Mouse (Mus musculus) retina, embryonic 14.5 days (tissue): ENCODE data around the gene Rabep1.
"Not testable (repeated sequence)": the region's sequence is repeated elsewhere in the genome, so short reads cannot be mapped to it uniquely, and the experiment has no call there.

Experiments used
- DNase-seq: peaks from one replicate; pipeline ENCODE4 v3.0.0-alpha.2; 2015; ENCODE audit warnings: low spot score

The Rabep1 gene

DNA sequence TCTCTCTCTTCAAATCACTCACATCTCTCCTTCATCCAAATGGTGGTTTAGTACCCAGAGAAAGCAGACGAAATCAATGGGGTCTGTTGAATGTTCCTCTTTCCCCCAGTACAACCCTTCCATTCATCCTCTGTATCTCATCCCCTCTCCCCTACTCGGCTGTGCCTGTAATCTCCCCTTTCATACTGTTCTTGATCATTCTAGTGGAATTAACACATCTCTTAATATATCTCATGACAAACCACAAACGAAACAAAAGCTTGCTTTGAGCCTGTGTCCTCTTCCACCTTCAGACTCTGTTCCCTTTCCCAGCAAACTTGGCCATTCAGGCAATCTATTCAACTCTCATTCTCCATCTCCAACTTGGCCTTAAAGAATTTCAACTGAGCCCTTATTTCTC lies 13.4 kb upstream of the Rabep1 start:
- no peak for DNase-seq

DNA sequence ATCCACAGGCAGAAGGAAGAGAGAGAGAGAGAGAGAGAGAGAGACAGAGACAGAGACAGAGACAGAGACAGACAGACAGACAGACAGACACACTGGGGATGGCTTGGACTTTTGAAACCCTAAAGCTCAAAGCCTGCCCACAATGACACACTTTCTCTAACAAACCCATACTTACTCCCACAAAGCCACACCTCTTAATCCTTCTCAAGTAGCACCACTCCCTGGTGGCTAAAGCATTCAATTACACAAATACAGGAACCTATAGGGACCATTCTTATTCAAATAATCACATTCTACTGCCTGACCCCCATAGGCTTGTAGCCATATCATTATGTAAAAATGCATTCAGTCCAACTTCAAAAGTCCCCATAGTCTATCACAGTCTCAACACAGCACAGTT lies 11.2 kb upstream of the Rabep1 start:
- DNase-seq: no peak

DNA sequence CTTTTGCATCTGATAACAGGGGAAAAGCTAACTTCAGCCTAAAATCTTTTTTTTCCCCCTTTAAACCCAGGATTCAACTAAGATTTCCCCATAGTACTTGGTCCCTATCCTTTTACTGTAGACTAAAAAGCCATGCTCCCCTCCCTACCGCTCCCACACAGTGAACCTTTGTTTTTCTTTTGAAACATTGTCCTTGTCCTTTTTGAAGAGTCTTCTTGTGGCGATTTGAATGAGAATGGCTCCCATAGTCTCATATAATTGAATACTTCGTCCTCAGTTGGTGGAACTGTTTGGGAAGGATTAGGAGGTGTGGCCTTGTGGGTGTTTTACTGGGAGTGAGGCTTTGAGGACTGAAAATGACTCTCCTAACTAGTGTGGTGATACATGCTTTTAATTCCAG lies 10.7 kb upstream of the Rabep1 start:
- no peak for DNase-seq

DNA sequence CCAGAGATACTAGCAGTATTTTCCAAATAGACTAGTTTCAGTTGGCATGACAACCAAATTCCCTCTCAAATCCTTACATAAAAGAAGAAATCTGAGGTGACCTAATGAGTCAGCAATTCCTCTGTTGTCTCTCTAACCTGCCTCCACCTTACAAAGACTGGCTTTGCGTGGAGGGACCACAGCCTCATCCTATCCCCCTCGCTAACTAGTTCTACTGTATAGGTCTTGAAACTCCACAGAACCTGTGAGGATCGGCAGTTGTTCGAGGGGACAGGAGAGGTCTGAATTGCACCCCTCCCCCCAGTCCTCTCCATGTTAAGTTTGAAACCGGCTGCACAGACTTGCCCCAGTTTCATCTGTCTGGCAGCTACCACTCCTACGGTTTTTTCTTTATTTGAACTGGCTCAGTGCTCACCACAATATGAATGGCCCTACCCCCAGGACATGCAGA lies 9.2 kb upstream of the Rabep1 start:
- DNase-seq: no peak

DNA sequence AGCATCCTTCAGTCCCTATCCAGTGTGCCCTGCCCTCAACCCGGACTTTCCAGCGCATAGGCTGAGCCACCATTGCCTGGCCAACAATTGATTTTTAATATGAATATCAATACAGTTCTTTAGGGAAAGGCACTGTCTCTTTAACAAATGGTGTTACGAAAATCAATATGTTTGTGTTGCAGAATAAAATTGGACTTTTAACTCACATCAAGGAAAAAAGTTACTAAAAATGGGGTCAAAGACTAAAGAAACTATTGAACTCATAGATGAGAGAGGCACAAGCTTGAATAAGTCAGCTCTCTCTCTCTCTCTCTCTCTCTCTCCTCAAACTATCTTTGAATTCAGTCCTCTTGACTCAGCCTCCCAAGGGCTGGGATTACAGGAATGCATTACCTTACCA lies 7.5 kb upstream of the Rabep1 start:
- DNase-seq: no peak

DNA sequence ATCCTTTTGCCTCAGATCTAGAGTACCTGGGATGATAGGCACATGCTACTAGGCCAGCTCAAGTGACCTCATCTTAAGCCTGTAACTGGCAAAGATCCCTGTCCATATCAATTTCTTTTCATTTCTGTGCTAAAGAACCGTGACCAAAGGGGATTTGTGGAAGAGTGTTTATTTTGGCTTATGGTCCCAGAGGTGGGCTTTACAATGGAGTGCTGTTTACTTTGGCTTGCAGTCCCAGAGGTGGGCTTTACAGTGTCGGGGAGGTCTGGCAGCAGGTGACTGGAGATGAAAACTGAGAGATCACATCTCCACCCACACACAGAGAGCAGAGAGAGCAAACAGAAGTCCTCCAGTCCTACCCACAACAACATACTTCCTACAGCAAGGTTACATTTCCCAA lies 6.0 kb upstream of the Rabep1 start:
- no peak for DNase-seq

DNA sequence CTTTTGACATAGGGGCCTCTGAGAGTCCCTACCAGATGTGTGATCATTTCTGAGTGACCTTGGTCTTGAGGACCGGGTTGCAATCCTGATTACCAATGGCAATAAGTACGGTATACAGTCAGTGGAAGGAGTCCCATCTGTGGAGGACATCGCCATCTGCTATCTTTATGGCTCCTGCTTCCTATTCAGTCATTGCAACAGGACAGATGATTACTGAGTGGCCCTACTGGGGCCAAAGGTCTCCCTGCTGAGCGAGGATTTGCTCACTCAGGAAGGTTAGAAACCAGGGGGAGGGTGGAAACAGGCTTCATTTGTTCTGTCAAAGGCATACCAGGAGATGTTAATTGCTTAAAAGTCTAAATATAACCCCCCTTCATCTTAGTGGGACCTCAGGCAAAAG lies 1.6 kb upstream of the Rabep1 start:
- DNase-seq: no peak

DNA sequence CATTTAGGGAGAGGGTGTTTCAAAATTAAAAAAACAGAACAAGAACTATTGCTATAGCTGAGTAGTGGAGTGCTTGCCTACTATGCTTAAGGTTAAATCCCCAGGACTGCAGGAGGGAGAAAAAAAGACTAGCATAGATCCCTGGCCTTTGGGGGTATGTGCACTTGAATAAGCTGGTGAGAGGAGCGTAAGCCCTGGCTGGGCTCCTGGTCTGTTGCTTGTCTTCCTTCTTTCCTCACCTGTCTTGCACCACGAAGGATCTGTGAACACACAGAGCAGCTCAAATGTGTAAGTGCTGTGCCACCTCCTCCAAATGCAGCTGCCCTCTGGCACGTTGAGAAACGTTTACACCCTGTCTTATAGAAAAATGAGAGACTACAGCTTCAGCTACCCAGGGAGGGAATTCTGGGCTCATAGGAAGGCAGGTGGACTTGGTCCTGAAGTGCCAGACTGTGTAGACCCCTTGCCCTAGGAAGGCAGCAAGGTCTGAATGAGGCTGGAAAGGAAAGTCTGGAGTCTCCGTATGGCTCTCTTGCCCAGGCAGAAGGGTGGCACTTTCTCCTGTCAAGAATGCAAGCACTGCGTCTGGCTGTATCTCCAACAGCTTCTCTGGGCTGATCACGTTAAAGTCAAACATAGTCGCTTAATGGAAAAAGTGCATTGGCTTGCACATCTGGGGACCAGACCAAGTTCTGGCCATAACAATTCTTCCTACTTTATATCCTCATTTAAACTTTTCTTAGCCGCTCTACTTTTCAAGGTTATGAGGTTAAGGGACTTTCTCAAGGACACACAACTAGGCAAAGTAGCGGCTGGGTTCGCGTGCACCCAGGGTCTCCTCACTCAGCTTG lies 652 bp upstream of the Rabep1 start:
- no peak for DNase-seq

DNA sequence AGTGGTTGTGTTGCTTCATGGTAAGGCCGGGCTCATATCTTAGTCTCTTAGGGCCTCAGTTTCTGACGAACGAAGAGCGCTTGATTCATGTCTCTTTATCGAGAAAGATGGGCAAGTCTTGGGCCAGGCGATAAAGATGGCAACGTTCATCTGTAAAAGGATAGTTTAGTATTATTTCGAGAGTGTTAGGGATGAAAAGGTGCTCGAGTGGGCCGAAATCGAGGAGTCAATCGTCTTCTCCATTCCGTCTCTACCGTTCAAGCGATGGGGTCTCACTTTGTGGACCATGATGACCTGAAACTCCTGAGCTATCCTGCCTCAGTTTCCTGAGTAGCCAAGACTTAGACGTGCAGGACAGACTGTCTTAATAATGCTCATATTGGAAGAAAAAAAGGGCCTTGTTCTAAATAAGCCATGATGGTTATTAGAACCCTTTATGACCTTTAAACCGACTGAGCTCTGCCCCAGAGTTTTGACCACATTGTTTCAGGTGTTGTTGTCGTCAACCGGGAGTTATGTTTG lies 940 bp downstream of the Rabep1 start:
- no peak for DNase-seq

DNA sequence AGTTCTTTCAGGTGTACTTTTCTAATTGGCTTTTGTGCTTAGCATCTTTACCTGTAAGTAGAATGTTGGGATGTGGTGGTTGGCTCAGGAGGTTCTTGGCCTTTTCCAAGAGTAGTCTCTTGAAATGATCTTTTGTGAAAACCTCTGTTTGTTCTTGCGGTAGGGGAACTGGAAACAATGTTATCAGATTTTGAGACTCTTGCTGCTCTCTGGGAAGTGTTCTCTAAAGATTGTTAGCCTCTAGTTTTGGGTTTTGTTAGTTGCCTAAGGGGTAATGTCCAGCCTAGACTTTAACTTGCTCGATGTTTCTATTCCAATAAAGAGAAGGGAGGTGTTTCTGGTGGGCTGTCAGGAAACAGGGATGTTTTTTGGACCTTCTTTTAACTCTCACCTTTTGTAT lies 1.5 kb downstream of the Rabep1 start:
- DNase-seq: no peak

DNA sequence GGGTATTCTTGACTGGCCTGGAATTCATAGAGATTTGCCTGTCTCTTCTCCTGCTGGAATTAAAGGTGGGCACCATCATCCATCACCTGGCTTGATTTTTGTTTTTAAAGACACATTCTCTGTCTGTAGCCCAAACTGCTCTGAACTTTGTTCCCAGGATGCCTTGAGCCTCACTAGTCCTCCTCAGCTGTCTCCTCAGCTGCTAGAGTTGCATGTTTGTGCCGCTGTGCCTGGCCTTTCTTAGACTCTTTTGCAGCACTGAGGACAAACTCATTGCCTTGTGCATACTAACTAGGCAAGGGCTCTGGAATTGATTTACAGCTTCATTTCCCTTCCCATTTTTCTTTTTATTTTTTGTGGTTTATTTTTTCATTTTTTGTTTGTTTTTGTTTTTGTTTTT lies 15.8 kb downstream of the Rabep1 start:
- DNase-seq: no peak

DNA sequence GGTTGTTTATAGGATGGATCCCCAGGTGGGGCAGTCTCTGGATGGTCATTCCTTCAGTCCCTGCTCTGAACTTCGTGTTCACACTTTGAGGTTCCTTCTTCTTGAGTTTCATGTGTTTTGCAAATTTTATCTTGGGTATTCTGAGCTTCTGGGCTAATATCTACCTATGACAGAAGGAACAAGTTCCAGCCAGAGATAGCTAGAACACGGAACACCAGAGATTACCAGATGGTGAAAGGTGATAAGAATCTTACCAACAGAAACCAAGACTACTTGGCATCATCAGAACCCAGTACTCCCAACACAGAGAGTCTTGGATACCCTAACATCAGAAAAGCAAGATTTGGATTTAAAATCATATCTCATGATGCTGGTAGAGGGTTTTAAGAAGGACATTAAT lies 18.6 kb downstream of the Rabep1 start:
- not testable (repeated sequence) for DNase-seq

DNA sequence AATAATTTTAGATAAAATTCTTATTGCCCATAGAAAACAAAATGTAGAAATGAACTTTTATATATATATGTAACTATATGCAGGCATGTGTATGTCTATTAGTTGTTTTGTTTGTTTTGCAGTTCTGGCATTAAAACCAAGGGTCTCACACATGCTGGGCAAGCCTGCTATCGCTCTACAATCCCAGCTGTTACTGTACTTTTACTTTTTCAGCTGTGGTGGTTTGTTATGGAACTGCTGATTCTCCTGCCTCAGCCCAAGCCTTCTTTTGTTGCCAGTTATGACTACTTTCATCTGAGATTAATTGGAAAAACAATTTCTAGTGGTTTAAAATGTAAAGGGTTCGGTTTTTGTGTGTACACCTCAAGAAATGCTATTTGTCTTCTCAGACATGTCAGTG lies 20.6 kb downstream of the Rabep1 start:
- no peak for DNase-seq

DNA sequence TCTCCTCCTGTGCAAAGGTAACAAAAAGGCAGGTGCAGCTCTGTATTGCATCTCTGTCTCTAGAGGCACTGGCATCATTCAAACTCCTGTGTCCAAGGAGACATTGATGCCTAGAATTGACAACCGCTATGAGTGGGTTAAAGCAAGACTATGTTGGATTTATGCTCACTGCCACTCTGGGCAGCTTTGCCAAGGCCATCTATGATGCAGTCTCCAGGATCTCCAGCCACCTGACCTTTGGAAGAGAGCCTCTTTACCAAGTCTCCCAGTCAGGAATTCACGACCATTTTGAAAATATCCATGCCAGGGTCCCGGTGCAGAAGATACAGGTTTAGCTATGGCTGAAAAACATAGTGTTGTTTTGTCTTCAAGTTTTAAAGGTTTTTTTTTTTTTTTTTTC lies 24.7 kb downstream of the Rabep1 start:
- DNase-seq: no peak

DNA sequence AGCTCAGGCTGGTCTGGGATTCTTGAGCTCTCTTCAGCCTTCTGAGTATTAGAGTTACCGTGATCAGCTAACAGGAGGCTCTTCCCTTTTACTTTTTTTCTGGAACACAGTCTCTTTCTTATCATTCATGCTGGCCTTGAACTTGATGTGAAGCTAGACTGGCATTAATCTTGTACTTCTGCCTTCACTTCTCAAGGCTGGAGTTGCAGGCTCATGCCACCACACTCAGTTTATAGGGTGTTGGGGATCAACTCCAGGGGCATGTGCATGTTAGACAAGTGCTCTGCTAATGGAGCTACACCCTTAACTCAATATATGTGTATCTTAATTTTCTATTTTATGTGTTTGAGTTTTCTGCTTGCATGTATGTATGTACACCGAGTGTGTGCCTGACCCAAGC lies 25.2 kb downstream of the Rabep1 start:
- DNase-seq: no peak

DNA sequence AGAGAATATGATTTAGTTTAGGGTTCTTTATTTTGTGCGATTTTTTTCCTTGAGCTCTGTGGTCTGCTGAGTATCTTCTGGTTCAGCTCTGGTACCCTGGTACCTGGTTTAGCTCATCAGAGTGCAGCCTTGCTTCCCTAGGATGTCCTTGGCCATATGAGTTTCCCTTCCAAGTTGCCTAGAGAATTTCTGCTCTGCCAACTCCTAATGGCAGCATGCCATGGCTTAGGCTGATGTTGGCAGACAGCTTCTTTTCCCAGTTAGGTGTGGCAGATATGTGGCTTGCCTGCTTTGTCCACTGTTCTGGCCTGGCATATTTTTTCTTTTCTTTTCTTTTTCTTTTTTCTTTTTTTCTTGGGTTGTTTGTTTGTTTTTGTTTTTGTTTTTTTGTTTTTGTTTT lies 25.8 kb downstream of the Rabep1 start:
- no peak for DNase-seq

DNA sequence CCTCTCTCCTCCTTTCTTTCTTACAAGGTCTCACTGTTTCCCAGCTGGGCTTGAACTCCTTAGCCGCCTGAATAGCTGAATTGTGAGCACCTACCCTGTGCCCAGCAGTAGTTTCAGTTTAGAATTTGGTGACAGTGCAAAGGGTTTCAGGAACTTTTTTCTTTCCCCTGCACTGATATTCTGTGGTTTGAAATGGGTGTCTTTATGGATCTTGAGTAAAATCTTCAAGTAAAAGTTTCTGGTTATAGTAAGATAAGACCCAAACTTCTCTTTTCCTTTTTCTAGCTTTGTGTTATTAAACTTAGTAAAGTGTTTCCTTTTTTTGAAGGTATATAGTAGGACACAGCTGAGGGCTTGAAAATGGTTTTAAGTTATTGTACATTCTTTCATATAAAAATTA lies 26.5 kb downstream of the Rabep1 start:
- no peak for DNase-seq

DNA sequence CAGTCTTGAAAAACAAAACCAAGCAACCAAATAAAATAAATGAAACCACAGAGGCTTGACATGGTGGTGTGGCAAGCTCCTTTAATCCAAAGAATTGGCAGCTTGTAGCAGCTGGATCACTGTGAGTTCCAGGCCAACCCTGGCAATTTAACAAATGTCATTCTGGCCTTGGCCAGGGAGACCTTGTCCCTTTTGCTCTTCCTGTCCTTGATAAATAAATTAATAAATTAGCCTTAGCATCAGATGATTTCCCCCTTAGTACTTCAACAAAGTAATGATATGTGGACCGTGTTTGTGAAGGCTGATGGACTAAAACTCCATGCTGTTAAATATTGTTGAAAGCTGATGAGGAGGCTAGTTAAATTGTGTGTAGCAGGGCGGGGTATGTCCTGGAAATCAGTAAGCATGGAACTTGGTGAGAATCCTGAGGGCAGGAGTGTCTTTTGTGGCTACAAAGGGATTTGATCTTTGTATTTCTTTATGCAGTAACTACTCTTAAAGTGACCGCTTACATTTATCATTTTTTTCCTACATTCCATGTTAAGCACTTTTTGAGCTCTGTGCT lies 27.3 kb downstream of the Rabep1 start:
- DNase-seq: no peak

DNA sequence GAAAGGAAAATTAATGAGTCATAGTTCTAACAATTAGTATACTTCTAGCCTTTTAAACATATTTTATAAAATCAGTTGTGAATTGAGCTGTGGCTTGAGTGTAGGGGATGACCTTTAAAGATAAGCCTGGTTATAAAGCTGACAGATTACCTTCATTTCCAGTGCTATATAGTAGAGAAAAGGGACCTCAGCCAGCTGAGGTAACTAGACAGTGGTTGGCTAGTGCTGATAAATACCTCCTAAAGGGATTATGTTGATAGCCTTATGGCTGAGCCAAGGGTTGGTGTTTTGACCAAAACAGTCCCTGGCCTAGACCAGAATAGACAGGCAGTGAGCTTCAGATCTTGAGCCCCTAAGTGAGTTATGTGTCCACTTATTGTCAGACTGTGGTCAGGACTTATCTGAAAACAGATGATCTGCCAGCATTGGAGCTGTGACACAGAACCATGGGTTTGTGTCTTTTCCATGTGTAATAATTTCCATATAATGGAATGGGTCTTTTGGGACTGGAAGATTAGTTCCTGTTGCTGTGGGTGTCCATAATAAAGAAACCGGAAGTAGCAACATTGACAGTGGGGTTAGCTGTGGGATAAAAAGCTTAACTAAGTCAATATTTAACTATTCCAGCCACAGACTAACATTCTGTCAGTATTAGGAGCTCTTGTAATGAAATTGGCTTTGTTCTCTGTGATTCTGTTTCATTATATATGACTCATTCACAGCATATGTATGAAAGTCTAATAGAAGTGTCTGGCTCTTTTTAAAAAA lies 29.5 kb downstream of the Rabep1 start:
- no peak for DNase-seq

DNA sequence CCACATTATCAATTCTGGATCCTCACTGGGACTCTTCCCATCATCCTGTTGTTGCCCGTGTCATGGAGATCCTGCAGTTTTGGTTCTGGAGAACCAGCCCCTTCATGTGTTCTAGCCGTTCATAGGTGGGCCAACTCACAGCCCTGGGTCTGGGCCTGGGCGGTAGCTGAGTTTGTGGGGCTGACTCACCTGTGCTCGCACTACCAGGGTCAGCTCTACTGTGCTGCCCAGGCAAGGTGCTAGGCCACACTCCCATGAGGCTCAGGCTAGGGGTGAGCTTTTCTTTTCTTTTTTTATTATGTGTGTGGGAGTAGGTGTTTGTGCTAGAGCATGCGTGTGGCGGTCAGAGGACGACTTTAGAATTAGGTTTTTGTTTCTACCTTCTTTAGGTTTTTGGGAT lies 33.1 kb downstream of the Rabep1 start:
- DNase-seq: no peak

DNA sequence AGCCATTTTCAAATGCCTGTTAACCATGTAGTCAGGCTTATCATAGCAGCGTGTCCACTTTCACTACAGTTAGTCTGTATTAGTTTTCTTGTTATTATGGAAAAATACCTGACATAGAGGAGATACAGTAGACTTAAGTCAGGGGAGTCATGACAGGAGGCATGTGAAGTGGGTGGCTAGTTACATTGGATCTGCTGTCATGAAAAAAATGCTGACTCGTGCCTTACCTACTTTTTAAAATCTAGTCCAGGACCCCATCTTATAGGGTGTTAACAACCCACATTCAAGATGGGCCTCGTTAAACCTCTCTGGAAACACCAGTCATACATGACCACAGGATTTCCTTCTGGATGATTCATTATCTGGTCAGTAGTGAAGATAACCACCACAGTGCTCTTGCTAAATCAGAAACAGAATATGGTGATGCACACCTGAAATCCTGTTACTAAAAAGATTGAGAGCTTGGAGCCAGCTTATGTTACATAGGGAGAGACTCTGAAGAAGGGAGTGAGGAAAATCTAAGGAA lies 38.4 kb downstream of the Rabep1 start:
- no peak for DNase-seq

DNA sequence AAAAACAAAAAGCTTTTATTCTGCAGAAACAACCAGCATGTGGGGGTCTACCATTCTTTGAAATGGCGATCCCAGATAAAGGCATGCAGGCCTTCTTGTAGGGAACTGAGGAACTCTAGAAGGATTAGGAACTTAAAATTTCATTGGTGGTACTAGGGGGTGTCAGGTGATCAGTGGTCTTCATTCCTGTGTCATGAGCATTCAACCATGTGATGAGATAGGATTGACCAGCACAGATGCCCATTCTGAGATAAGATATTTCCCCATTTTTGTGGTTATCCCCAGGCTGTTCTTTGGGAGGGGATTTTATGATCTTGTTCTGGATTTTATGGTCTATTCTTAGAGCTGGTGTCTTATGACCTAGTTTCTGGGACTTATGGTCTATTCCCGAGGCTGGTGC lies 46.1 kb downstream of the Rabep1 start:
- no peak for DNase-seq

DNA sequence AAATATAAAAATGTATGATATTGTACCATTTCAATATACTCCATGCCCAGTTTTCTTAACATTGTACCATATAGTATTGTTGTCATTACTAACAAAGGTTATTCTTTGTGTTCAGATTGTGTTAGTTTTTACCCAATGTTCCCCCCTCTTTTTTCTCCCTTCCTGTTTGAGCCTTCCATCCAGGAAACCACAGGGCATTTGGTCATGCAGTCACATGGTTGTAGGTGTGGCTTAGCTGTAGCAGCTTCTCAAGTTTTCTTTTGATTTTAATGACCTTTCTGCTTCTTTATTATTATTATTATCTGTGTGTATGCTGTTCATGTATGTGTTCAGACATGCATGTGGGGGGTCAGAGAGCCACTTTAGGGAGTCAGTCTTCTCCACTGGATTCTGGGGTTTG lies 47.0 kb downstream of the Rabep1 start:
- no peak for DNase-seq
